Mouse (Mus musculus): ENCODE results near the gene Mt1. TPM values are rescaled to one million over a fixed set of nuclear protein-coding genes. Genes with fewer than 3 reads are reported as not detected.

Mt1 gene
- polyA plus RNA-seq, 1 experiment, result 867 TPM

- peak overlapping the region; percentile 44 for H3K4me3 ChIP-seq (ENCODE audit: low read depth, low read length)
- peak overlapping the region; percentile 53 for H3K9ac ChIP-seq (ENCODE audit: low read depth, poor library complexity, severe bottlenecking)
- TF ChIP-seq POLR2A (IDR thresholded peaks at IDR 0.05; ENCODE audit: insufficient read depth, low read length), result peak; percentile 48
- no peak for TF ChIP-seq CTCF (IDR thresholded peaks at IDR 0.05; ENCODE audit: low read depth, low read length)
- TF ChIP-seq EP300 (IDR thresholded peaks at IDR 0.05; ENCODE audit: insufficient read depth, low read depth, low read length), result peak; percentile 89
- peaks cover 6% of the 10 kb centered on the region for H3K4me1 ChIP-seq (ENCODE audit: control insufficient read depth, insufficient read depth, low read length)
- no peaks in the 10 kb centered on the region for H3K9me3 ChIP-seq (replicated peaks; ENCODE audit: control insufficient read depth, insufficient read depth, low read length, poor library complexity, severe bottlenecking)
- H3K36me3 ChIP-seq (ENCODE audit: control insufficient read depth, insufficient read depth, low read length, poor library complexity, severe bottlenecking), result no peaks in the 10 kb centered on the region
- H3K27ac ChIP-seq (ENCODE audit: insufficient read depth, low read length), result peak overlapping the region; percentile 88
- no peaks in the 10 kb centered on the region for H3K27me3 ChIP-seq (ENCODE audit: control insufficient read depth, insufficient read depth, low read length, poor library complexity, severe bottlenecking)
Observed at GRCm38 (mm10) chr8:94191101-94191691, 12.3 kb downstream of the Mt1 start.

DNA sequence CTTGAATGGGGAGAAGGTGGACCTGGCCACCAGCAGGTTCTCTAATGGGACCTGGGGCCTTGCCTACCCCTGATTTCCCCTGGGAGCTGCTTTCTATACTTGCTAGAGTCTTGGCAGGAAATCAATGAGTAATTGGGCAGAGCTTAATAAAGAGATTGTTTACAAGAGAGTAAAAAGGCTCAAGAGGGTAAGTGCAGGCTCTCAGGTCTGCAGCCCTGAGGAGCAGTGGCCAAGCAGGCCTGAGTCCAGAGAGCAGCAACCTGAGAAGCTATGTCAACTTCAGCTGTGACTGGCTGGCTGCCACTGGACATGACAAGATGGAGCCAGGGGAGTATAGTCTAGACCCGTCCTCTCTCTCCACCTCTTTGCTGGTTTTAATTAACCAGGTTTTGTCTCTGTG is 14.0 kb downstream of the Mt1 start:
- H3K9ac ChIP-seq (ENCODE audit: low read depth, poor library complexity, severe bottlenecking), result no peak overlapping the region
- no peak for TF ChIP-seq EP300 (IDR thresholded peaks at IDR 0.05; ENCODE audit: insufficient read depth, low read depth, low read length)
- no peak for TF ChIP-seq POLR2A (IDR thresholded peaks at IDR 0.05; ENCODE audit: insufficient read depth, low read length)
- TF ChIP-seq CTCF (IDR thresholded peaks at IDR 0.05; ENCODE audit: low read depth, low read length), result no peak
- H3K27ac ChIP-seq (ENCODE audit: insufficient read depth, low read length), result no peak overlapping the region
- H3K27me3 ChIP-seq (ENCODE audit: control insufficient read depth, insufficient read depth, low read length, poor library complexity, severe bottlenecking), result no peaks in the 10 kb centered on the region
- H3K4me3 ChIP-seq (ENCODE audit: low read depth, low read length), result no peak overlapping the region
- no peaks in the 10 kb centered on the region for H3K9me3 ChIP-seq (replicated peaks; ENCODE audit: control insufficient read depth, insufficient read depth, low read length, poor library complexity, severe bottlenecking)
- H3K4me1 ChIP-seq (ENCODE audit: control insufficient read depth, insufficient read depth, low read length), result peaks cover 6% of the 10 kb centered on the region
- H3K36me3 ChIP-seq (ENCODE audit: control insufficient read depth, insufficient read depth, low read length, poor library complexity, severe bottlenecking), result no peaks in the 10 kb centered on the region

- H3K4me1 ChIP-seq (ENCODE audit: control insufficient read depth, insufficient read depth, low read length), result peaks cover 5% of the 10 kb centered on the region
- TF ChIP-seq EP300 (IDR thresholded peaks at IDR 0.05; ENCODE audit: insufficient read depth, low read depth, low read length), result no peak
- TF ChIP-seq CTCF (IDR thresholded peaks at IDR 0.05; ENCODE audit: low read depth, low read length), result no peak
- no peak for TF ChIP-seq POLR2A (IDR thresholded peaks at IDR 0.05; ENCODE audit: insufficient read depth, low read length)
- H3K4me3 ChIP-seq (ENCODE audit: low read depth, low read length), result no peak overlapping the region
- no peaks in the 10 kb centered on the region for H3K36me3 ChIP-seq (ENCODE audit: control insufficient read depth, insufficient read depth, low read length, poor library complexity, severe bottlenecking)
- no peaks in the 10 kb centered on the region for H3K9me3 ChIP-seq (replicated peaks; ENCODE audit: control insufficient read depth, insufficient read depth, low read length, poor library complexity, severe bottlenecking)
- no peak overlapping the region for H3K9ac ChIP-seq (ENCODE audit: low read depth, poor library complexity, severe bottlenecking)
- H3K27me3 ChIP-seq (ENCODE audit: control insufficient read depth, insufficient read depth, low read length, poor library complexity, severe bottlenecking), result no peaks in the 10 kb centered on the region
- no peak overlapping the region for H3K27ac ChIP-seq (ENCODE audit: insufficient read depth, low read length)
Observed at GRCm38 (mm10) chr8:94194591-94195223, 15.8 kb downstream of the Mt1 start.

- H3K4me1 ChIP-seq (ENCODE audit: control insufficient read depth, insufficient read depth, low read length), result no peaks in the 10 kb centered on the region
- no peaks in the 10 kb centered on the region for H3K36me3 ChIP-seq (ENCODE audit: control insufficient read depth, insufficient read depth, low read length, poor library complexity, severe bottlenecking)
- no peaks in the 10 kb centered on the region for H3K27me3 ChIP-seq (ENCODE audit: control insufficient read depth, insufficient read depth, low read length, poor library complexity, severe bottlenecking)
- no peak overlapping the region for H3K27ac ChIP-seq (ENCODE audit: insufficient read depth, low read length)
- TF ChIP-seq POLR2A (IDR thresholded peaks at IDR 0.05; ENCODE audit: insufficient read depth, low read length) (no peak), EP300 (IDR thresholded peaks at IDR 0.05; ENCODE audit: insufficient read depth, low read depth, low read length) (no peak), CTCF (IDR thresholded peaks at IDR 0.05; ENCODE audit: low read depth, low read length) (peak; percentile 25)
- no peaks in the 10 kb centered on the region for H3K9me3 ChIP-seq (replicated peaks; ENCODE audit: control insufficient read depth, insufficient read depth, low read length, poor library complexity, severe bottlenecking)
- no peak overlapping the region for H3K4me3 ChIP-seq (ENCODE audit: low read depth, low read length)
- H3K9ac ChIP-seq (ENCODE audit: low read depth, poor library complexity, severe bottlenecking), result no peak overlapping the region
Observed at GRCm38 (mm10) chr8:94199202-94199869, 20.5 kb downstream of the Mt1 start.

GRCm38 (mm10) chr8:94204043-94204442 is 25.2 kb downstream of the Mt1 start:
- no peaks in the 10 kb centered on the region for H3K9me3 ChIP-seq (replicated peaks; ENCODE audit: control insufficient read depth, insufficient read depth, low read length, poor library complexity, severe bottlenecking)
- no peak overlapping the region for H3K27ac ChIP-seq (ENCODE audit: insufficient read depth, low read length)
- no peaks in the 10 kb centered on the region for H3K36me3 ChIP-seq (ENCODE audit: control insufficient read depth, insufficient read depth, low read length, poor library complexity, severe bottlenecking)
- H3K4me3 ChIP-seq (ENCODE audit: low read depth, low read length), result no peak overlapping the region
- H3K27me3 ChIP-seq (ENCODE audit: control insufficient read depth, insufficient read depth, low read length, poor library complexity, severe bottlenecking), result no peaks in the 10 kb centered on the region
- no peak for TF ChIP-seq POLR2A (IDR thresholded peaks at IDR 0.05; ENCODE audit: insufficient read depth, low read length)
- no peak for TF ChIP-seq CTCF (IDR thresholded peaks at IDR 0.05; ENCODE audit: low read depth, low read length)
- no peak for TF ChIP-seq EP300 (IDR thresholded peaks at IDR 0.05; ENCODE audit: insufficient read depth, low read depth, low read length)
- H3K9ac ChIP-seq (ENCODE audit: low read depth, poor library complexity, severe bottlenecking), result no peak overlapping the region
- no peaks in the 10 kb centered on the region for H3K4me1 ChIP-seq (ENCODE audit: control insufficient read depth, insufficient read depth, low read length)

GRCm38 (mm10) chr8:94205736-94206135 is 26.9 kb downstream of the Mt1 start:
- Histone ChIP-seq H3K9ac (ENCODE audit: low read depth, poor library complexity, severe bottlenecking) (no peak overlapping the region), H3K9me3 (replicated peaks; ENCODE audit: control insufficient read depth, insufficient read depth, low read length, poor library complexity, severe bottlenecking) (no peaks in the 10 kb centered on the region), H3K27me3 (ENCODE audit: control insufficient read depth, insufficient read depth, low read length, poor library complexity, severe bottlenecking) (no peaks in the 10 kb centered on the region), H3K4me1 (ENCODE audit: control insufficient read depth, insufficient read depth, low read length) (no peaks in the 10 kb centered on the region), H3K27ac (ENCODE audit: insufficient read depth, low read length) (no peak overlapping the region), H3K36me3 (ENCODE audit: control insufficient read depth, insufficient read depth, low read length, poor library complexity, severe bottlenecking) (no peaks in the 10 kb centered on the region), H3K4me3 (ENCODE audit: low read depth, low read length) (no peak overlapping the region)
- TF ChIP-seq CTCF (IDR thresholded peaks at IDR 0.05; ENCODE audit: low read depth, low read length) (peak; percentile 96), POLR2A (IDR thresholded peaks at IDR 0.05; ENCODE audit: insufficient read depth, low read length) (no peak), EP300 (IDR thresholded peaks at IDR 0.05; ENCODE audit: insufficient read depth, low read depth, low read length) (no peak)

Measured in ES-Bruce4 (cell line).